Mouse (Mus musculus) yolk sac, embryonic 10.5 days (tissue): ENCODE results near the gene Cda.

Source experiments
- DNase-seq: peaks from one replicate; pipeline ENCODE4 v3.0.0-alpha.2; 2017; ENCODE audit warnings: low spot score

The Cda gene

DNA sequence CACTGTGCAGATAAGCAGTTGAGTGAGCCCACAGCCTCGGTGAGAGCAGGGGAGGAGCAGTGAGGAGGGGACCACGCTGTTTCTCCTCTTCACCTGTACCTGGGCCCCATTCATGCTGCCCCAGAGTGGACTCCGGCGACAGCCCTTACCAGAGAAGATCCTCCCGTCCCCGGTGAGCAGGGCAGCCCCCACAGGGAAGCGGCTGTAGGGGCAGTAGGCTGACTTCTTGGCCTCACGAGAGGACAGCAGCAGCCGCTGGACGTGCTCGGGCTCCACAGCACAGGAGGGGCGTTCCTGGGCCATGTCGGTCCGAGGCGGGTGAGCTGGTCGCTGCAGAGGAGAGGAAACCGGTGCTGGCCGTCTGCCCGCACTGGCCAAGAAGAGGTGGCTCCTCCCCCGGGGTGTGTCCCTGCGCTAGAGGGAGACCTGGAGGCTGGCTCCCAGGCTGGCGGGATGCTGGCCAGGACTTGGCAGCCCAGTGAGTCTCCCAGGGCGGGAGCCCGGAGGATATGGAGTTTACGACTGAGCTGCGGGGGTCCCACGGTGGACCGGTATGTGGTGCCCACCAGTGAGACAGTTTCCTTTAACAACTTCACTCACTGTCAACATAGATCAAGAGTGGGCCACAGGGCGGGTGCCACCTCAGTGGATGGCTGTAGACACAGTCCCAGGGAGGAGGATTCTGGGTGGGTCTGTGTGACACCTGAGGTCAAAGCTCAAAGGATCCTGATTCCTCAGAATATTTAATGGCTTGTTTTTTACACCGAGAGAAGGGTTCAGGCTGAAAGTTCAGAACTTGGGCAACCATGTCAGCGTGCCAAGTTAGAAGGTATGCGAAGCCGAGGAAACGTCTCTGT, at the start of gene Cda:
Cda (minus strand) TSS at position 352 of the 857 bp plus-strand sequence.
- DNase-seq, result peak; percentile 83

DNA sequence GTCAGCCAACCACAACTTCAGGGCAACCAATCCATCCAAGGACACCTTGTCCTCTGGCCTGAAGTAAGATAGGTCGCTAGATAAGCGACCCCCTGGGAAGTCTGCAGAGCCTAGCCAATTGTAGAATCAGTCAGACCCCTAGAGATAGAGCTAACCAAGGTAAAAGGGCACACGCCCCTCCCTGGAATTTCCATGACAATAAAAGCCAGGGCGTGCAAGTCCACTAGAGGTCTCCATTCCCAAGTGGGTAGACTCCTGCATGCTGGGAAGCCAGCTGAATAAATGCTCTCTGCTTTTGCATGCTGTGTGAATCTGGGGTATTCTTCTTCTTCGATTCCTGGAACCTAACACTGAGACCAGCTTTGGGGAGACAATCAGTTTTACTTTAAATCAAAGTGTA, 48.6 kb upstream of the Cda start:
- no peak for DNase-seq

DNA sequence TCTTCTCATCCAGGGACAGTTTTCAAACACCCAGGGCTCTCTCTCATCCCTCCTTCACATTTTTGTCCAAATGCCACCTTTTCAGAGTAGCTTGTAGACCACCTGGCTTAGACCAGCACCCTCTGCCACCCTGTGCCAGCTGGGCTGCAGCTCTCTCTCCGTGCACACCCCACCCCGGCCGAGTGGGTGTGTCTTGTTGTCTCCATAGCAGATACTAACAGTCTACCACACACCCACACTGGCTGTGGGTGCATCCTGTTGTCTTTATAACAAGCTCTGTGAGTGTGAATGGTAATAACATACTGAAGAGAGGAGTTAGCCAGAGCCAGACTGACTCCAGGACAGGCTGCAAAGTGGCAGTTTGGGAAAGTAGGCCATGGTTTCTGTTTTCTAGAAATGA, 48.2 kb upstream of the Cda start:
- no peak for DNase-seq

DNA sequence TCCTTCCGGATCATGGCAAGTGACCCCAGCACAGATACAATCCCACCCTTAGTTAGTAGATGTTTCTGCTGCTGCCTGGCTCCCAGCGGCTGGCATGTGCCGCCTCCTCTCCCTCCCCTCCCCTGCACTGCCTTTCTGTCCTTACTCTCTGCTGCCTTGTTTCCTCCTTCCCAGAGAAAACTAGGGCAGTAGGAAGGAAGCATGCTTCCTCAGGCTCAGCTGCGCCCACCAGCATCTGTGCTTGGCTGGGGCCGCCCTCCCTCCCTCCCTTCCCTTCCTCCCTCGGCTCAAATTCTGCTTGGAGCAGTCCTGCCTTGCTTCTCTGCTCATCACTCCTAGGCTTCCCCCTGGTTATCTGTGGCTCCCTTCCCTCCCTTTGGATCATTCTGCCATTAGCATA, 46.9 kb upstream of the Cda start:
- no peak for DNase-seq

DNA sequence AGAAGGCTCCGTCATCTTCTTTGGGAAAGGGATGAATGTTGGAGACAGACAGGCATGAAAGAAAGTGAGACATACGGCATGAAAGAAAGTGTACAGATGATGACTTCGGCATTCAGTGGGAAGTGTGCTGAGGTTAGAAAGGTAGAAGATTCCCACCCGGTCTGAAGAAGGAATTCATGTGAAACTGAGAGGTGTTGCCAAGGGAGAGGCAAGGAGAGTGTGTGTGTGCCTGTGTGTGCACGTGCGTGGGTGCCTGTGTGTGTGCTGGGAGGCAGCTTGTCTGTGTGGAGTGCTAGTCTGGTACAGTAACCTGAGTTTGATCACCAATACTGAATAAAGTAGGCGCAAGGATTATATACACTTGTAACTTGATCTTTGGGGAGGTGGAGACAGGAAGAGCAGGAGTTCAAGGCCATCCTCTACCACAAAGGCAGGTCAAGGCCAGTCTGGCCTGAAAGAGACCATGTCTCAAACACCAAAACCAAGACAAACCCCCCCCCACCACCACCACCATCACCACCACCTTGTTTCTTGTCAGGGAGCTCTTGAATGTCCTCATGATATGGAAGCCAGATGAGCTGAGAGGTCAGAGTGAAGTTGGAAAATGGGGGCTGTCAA, 43.8 kb upstream of the Cda start:
- no peak for DNase-seq

DNA sequence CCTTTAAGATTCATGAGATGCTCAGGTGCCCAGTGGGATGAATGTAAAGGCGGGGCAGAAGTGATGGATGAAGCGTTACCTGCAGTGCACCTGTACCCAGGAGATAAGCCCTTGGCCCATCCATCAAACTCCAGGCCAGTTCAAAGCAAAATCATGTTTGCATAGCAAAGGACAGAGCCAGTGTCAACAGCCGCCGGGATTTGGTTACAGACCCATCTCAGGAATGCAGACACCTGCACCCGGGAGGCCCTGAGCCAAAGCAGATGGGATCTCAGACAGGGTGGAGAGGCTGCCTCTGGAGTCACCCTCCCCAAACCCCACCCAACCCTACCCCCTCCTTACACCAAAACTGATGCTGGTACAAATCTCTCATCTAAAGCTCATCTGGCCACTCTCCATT, 43.2 kb upstream of the Cda start:
- no peak for DNase-seq

DNA sequence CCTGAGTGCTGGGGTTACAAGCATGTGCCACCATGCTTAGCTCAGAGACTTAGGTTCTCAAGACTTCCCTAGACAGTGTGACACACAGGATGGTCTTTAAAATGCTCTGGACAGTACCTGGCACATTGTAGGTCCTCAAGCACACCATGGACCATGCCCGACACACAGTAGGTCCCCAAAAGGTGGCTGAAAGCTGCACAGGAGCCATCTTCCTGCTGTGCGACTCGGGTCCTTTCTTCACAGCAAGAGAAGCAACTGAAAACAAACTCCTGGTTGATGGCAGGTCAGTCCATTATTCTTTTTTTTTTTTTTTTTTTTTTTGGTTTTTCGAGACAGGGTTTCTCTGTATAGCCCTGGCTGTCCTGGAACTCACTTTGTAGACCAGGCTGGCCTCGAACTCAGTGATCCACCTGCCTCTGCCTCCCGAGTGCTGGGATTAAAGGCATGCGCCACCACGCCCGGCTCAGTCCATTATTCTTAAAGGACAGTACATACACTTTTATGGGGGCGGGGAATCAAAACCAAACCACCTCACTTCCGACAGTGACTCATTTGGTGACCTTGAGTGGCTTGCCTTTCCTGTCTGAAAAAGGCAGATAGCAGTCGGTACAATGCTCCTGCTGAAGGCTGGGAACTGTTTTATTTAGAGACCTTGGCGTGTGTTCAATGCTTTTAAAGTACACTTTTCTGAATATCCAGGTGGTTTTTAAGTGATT, 39.8 kb upstream of the Cda start:
- DNase-seq, result no peak

DNA sequence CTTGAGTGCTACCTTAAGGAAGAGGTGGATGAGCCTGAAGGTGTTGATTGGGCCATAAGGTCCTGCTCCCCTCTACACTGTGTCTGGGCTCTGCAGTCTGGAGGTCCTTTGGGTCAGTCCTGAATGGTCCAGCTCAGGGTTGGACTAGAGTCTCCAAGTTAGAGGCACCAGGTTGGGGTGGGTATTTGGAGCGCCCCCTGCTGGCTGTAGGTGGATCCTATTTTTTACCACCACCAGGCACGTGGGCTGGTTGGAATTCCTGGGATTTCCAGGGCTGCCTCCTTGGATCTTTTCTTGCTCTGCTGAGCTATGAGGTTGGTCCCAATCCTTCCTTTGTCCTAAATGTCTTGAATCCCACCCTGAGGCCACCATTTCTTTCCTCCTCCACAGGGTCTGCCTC, 37.0 kb upstream of the Cda start:
- no peak for DNase-seq

DNA sequence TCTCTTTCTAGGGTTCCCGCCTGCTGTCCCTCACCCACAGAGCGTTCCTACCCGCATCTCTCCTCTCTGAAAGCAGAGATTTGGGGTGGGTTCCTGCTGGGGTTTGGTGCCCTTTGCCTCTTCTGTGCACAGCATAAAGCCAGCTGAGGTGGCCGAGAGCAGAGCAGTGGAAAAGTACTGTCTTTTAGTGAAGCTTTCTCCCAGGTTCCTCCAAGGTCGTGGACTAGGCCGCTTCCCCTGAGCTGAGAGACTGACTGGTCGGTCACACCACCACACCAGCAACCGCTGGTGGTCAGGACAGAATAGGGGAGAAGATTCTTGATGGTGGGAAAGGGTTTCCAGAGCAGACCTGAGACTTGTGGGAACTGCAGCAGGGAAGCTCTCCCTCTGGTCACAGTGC, 28.9 kb upstream of the Cda start:
- DNase-seq, result no peak

DNA sequence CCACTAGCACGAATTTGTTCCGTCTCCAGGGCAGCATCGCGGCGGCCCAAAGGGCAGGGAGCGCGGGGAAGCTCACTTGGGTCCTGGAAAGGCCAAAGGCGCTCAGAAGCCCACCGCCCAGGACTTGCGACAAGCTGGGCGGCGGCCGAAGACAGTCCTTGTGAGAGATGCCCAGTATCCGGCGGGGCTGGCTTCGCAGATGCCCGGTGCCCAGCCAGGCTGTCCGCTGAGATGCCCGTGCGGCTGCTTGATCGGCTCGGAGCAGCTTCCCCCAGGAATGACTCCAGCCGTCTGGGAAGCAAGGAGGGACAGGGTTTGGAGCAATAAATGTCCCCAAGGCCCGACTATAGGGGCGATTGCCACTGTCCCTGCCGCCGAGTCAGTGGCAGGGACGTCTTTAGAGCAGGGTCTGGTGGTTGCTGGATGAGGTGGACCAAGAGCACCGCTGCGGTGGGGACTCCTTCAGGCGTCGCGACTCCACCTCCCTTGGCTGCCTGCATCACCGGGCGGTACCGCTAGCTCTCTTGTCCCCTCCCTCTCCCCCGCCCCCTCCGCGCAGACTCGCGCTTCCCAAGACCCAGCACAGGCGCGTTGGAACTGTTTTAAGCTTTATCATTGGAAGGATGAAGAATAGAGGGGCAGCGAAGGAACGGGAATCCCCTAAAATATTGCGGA, 28.3 kb upstream of the Cda start, which contains the start of gene Fam43b:
Fam43b (minus strand) TSS at position 558 of the 675 bp plus-strand sequence.
- DNase-seq, result no peak

DNA sequence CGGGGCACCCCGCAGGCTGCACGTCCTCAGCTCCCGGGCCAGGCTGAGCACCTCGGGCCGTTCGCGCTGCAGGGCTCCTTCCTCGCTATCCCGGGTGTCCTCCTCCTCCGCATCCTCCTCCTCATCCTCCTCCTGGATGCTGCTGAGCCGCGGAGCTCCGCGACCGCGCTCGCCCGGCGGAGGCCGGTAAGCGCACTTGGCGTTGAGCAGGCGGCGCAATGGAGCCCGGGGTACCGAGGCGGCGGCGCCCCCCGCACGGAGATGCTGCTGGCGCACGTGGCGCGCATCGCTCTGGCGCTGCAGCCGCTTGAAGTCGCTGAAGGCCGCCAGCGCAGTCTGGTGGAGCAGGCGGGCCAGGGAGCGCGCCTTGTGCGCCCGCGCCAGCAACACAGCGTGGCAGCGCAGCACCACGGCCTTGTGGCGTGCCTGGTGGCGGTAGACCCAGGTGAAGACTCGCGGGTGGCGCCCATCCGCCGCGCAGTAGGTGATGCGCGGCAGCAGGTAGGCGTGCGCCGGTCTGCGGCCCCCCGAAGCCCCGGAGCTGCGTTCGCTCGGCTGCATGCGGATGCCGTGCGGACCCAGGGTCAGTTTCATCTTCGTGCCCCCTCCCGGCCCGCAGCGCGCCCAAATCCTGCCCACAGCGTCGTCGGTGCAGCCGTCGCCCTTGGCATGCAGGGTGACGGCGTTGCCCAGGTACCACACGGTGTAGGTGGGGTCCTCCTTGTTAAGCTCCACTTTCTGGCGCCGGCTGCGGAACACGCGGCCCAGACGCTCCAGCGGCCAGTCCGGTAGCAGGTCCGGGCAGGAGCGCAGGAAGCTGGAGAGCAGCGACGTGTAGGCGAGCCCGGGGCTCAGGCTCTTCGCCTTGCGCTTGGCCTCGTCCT, 27.5 kb upstream of the Cda start:
- no peak for DNase-seq

DNA sequence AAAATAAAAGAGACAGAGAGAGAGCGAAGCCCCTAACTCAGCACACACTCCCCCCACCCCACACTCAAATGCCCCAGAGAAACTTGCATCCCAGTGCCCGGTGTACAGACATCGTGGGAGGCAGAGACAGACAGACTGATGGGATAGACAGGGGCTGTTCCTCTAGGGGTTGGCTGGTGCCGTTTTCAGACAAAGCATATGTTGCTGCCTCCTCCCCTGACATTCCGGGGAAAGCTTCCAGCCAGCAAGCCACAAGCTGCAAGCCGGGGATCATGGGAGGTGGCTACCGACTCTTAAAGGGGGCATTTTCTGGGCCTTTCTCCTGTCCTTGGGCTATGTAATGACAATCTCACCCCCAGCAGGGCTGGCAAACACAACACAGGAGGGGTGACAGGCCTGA, 25.9 kb upstream of the Cda start:
- no peak for DNase-seq

DNA sequence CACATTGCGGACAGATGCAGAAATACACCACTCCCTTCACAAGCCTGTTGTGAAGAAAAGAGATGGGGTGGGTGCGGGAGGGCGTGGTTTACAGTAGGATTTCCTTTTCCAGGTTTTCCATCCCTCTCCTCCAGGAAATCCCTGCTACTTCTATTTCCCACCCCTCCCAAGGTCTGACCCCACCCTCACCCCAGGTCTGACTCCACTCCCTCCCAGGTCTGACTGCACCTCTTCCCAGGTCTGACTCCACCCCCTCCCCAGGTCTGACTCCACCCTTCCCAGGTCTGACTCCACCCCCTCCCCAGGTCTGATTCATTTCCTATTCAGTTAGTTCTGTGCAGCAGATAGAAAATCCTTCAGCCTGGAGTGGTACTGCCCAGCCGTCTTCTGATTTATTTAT, 16.0 kb upstream of the Cda start:
- DNase-seq, result no peak

DNA sequence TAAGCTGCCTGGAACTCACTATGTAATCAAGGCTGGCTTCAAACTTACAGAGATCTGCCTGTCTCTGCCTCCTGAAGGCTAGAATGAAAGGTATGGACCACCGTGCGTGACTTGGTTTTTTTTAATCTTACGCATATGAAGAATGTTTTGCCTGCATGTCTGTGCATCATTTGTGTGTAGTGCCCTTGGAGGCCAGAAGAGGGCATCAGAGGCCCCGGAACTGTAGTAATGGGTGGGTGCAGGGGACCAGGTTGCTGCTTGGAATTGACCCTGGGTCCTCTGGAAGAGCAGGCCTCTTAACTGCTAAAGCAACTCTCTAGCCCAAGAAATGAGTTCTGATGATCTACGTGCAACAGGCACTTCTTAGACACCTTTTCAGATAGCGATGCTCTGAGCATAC, 14.7 kb upstream of the Cda start:
- no peak for DNase-seq

DNA sequence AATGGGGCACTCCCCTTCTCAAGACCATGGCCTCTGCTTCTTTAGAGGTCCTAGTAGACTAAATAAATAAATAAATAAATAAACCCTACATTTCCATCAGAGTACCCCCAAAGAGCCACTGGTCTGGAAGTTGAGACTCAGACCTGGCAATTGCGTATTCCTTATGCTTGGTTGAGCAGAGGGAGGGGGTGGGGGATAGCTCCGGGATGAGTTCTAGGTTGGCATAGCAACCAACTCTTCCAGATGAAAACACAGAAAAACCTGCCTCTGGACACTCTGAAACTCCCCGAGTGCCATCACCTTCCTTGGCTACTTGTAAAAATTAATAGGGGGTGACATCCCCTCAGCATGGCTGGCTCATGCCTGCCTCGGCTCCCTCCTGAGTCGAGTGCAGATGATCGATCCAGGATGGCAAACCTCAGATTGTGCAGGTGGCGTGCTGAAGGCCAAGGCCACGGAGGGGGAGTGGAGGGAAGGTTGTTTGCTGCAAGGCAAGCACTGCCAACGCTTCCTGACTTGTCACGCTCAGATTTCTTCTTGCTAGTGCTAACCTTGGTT, 12.4 kb upstream of the Cda start:
- DNase-seq, result no peak

DNA sequence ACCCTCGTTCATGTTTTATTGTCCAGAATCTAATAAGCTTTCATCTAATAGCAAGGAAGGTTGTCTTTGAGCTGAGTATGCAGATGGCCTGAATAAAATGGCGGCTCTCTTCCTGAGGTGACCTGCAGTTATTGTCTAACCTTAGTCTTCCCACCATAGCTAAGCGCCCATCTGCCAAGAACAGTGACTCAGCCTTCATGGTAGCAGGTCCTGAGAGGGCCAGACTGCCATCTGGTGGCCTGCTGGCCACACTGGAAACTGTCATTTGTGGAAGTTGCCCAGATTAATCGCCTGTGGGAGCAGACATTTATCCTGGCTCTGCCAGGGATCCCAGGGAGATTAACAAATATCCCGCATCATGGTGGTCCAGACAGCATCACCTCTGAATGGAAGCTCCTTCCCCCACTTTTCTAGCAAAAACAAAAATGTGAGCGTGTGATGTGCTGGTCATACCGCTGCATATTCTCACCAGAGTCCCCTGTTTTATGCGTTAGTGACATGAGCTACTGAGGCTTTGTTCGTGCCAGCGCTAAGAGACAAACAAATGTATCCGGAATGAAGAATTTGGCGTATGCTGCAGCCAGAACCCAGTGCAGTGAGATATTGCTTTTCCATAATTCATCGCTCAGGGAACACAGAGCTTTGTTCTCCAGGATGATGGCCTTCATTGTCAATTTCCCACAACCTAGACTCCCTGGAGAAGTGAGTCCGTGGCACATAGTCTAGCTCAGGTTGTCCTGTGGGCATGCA, 11.5 kb upstream of the Cda start:
- peak; percentile 46 for DNase-seq

DNA sequence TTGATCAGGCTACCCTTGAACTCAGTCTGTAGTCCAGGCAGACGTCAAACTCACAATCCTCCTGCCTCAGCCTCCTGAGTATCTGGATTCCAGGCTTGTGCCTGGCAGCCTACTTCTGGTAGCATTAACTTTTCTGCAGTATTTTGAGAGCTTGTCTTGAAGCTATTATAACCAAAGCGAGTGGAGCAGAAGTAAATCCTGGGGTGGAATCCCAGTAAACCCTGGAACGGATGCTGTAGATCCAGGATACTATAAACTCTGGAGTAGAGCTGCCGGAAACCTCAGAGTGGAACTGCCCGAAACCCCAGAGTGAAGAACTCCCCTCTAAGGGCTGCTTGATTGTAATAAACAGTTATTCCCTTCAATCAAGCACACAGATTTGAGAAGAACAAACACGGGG, 9.7 kb upstream of the Cda start:
- peak; percentile 21 for DNase-seq

DNA sequence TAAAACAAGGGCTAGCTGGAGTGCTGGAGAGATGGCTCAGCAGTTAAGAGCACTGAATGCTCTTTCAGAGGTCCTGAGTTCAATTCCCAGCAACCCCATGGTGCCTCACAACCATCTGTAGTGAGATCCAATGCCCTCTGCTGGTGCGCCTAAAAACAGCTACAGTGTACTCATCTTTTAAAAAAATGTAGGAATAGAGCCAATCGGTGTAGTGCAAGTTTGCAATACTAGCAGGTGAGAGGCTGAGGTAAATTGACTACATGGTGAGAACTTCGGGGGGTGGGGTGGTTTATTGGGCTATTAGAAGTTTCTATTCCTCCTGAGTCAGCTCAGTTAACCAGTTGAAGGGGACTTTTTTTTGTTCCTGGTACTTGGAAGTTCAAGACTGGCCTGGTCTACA, 7.3 kb upstream of the Cda start:
- DNase-seq, result no peak

DNA sequence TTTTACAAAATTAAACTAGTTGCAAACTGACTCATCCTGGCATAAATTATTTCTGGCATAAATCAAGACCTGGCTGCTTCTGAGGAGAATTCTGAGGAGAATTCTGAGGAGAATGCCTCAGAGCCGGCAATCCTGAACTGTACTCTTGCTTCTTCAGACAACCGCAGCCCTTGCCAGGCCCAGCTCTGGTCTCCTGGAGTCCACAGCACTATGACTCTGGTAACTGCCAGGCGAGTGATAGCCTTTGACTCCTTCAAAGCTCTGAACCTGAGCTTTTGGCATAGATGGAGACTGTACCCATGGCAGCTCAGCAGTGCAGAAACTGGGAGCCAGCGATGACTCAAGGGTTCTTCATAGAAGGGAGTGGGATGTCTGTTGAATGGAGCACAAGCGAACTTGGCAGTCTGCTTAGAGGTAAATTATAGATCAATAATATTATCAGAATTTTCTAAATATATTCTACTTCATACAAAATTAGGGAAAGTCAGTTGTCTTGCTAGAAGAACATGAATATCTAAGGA, 3.3 kb upstream of the Cda start:
- no peak for DNase-seq
